Comparison of ENCODE assay signal across 11 mouse cellular contexts in the genomic region with DNA sequence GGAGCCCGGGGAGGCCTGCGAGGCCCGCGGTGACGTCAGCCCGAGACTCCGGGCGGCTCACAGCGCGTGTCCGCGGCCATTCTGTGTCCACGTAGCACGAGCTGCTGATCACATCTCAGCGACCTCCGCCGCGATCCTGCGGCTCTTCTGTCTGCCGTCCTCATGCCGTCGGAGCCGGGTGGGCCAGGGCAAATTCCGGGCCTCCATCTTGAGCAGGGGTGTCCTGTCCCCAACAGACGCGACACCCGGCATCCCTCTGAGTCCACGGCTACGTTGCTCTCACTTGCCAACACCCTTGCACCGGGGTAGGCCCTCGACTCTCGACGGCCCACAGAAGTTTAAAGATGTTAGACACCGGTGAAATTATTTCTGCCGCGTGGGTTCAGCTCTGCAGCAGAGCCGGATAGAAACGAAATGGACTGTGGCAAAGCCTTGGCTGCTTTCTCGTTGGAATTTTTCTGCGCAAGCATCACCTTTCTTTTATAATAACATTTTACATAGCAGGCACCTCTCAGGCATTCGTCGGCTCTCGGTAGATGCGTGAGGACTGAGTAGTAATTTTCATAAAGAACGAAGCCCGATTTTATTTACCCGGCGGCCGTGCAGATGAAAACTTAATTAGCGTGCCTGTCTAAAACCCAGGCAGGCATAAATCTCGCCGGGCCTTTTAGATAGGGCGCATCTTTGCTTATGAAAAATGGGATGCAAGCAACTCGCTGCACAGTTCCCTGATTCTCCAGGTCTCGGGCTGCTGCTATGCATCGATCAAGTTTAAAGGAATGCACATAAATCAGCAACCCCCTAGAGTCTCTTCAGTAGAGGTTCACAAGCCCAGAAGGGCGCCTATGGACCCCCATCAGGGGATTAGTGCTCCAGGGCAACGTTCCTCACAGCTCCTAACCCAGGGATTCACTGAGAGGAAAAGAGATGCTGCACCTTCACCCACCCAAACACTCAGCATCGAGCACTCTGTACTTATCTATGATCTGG. TPM values are rescaled to one million over a fixed set of nuclear protein-coding genes. Genes with fewer than 3 reads are reported as not detected.
A peak's percentile ranks its signal among the peaks of the same experiment; 100 is the strongest.
DNase-seq lines count a peak whose midpoint lies in the region; ATAC-seq and TF ChIP-seq lines count a peak whose summit lies in the region.
"Had no signal": no experiment of that assay in that cellular context is flagged by ENCODE, and none has a peak within 500 bp of the region (broad histone marks: within the 10 kb centered on the region; RNA-seq: fewer than 3 reads in every experiment).

No protein-coding gene starts in this region.

- H3K9ac ChIP-seq in hindbrain, embryonic 14.5 days = no peak overlapping the region
- no peak overlapping the region for H3K9ac ChIP-seq in forebrain, embryonic 13.5 days

- H3K4me1 ChIP-seq in hindbrain, embryonic 10.5 days (replicated peaks) = peaks cover 4% of the 10 kb centered on the region; the same call in 1 of the 2 replicates
- H3K4me1 ChIP-seq in hindbrain, embryonic 14.5 days (replicated peaks; ENCODE audit: control insufficient read depth, insufficient read depth, low read length) = no peaks in the 10 kb centered on the region
- H3K4me1 ChIP-seq in forebrain, embryonic 13.5 days = 0 out of 2 replicates have a peak, but pooled peaks cover 3% of the 10 kb centered on the region

- 0 out of 2 replicates have a peak overlapping the region, but pooled peaks have one; percentile 13 for H3K4me3 ChIP-seq in hindbrain, embryonic 10.5 days
- H3K4me3 ChIP-seq in hindbrain, embryonic 14.5 days (replicated peaks; ENCODE audit: low read length) = no peak overlapping the region
- peak overlapping the region; percentile 19; the same call in 1 of the 2 replicates for H3K4me3 ChIP-seq in forebrain, embryonic 13.5 days
- H3K4me3 ChIP-seq in myocyte = peak overlapping the region; percentile 45

- peak; percentile 56 for DNase-seq in hindbrain, embryonic 10.5 days (ENCODE audit: low spot score)
- no peak for DNase-seq in hindbrain, embryonic 14.5 days (ENCODE audit: low spot score)
- no peak for DNase-seq in right cerebral cortex, postnatal 14 days
- DNase-seq in layer of hippocampus, adult 9-11 months = no peak
- no peak for DNase-seq in left cerebral cortex, adult 11 months (ENCODE audit: low spot score)
- DNase-seq: cerebellum, adult 8-10 months had no signal

- H3ac ChIP-seq in myocyte (ENCODE audit: control insufficient read depth, insufficient read length) = peak overlapping the region; percentile 35

- H3K27ac ChIP-seq in hindbrain, embryonic 10.5 days = no peak overlapping the region
- no peak overlapping the region for H3K27ac ChIP-seq in hindbrain, embryonic 14.5 days
- H3K27ac ChIP-seq in forebrain, embryonic 13.5 days = no peak overlapping the region

- H3K4me2 ChIP-seq in hindbrain, embryonic 14.5 days (replicated peaks) = no peak overlapping the region
- H3K4me2 ChIP-seq in forebrain, embryonic 13.5 days = peak overlapping the region; percentile 13; the same call in 1 of the 2 replicates
- peak overlapping the region; percentile 64 for H3K4me2 ChIP-seq in myocyte (ENCODE audit: low read depth)

- WGBS in hindbrain, embryonic 10.5 days = 2% methylated on average over 59 of the region's 59 CpGs
- 1% methylated on average over 59 of the region's 59 CpGs for WGBS in hindbrain, embryonic 14.5 days
- under 1% methylated on average over 59 of the region's 59 CpGs for WGBS in forebrain, embryonic 13.5 days

- peaks cover 100% of the 10 kb centered on the region for H3K27me3 ChIP-seq in hindbrain, embryonic 10.5 days (ENCODE audit: insufficient read depth, poor library complexity, severe bottlenecking)
- H3K27me3 ChIP-seq in hindbrain, embryonic 14.5 days (ENCODE audit: control insufficient read depth, insufficient read depth, low read length) = peaks cover 98% of the 10 kb centered on the region
- peaks cover 98% of the 10 kb centered on the region for H3K27me3 ChIP-seq in forebrain, embryonic 13.5 days
- no peaks in the 10 kb centered on the region for H3K27me3 ChIP-seq in myocyte (ENCODE audit: control insufficient read depth, insufficient read depth, insufficient read length)

- H3K79me2 ChIP-seq in myocyte (ENCODE audit: control insufficient read depth, insufficient read depth) = peaks cover 13% of the 10 kb centered on the region

- no peaks in the 10 kb centered on the region for H3K36me3 ChIP-seq in hindbrain, embryonic 10.5 days
- no peaks in the 10 kb centered on the region for H3K36me3 ChIP-seq in hindbrain, embryonic 14.5 days (replicated peaks; ENCODE audit: control insufficient read depth, insufficient read depth)
- H3K36me3 ChIP-seq in forebrain, embryonic 13.5 days (ENCODE audit: poor library complexity, severe bottlenecking) = no peaks in the 10 kb centered on the region
- no peaks in the 10 kb centered on the region for H3K36me3 ChIP-seq in myocyte (ENCODE audit: control insufficient read depth, insufficient read depth)

- H3K9me3 ChIP-seq in hindbrain, embryonic 10.5 days = no peaks in the 10 kb centered on the region
- H3K9me3 ChIP-seq in hindbrain, embryonic 14.5 days (ENCODE audit: control insufficient read depth, low read length) = no peaks in the 10 kb centered on the region
- H3K9me3 ChIP-seq in forebrain, embryonic 13.5 days (replicated peaks) = no peaks in the 10 kb centered on the region

- no peak for ATAC-seq in hindbrain, embryonic 14.5 days (ENCODE audit: low FRiP score)
- ATAC-seq in CD4-positive, CD25-positive, alpha-beta regulatory T cell, adult 4 months = peak; percentile 27
- ATAC-seq in forebrain, embryonic 13.5 days = no peak

- TF ChIP-seq POLR2A in myocyte (IDR thresholded peaks at IDR 0.05; ENCODE audit: insufficient read length, low read depth) = peak; percentile 79

TF ChIP-seq in myocyte, 11 proteins besides CTCF, POLR2A, EP300 and RAD21:
- TF ChIP-seq USF1 (IDR thresholded peaks at IDR 0.05; ENCODE audit: low read depth) (no peak), REST (IDR thresholded peaks at IDR 0.05; ENCODE audit: insufficient read depth, insufficient read length) (no peak), MAX (IDR thresholded peaks at IDR 0.05; ENCODE audit: low read depth) (no peak), SRF (IDR thresholded peaks at IDR 0.05; ENCODE audit: control insufficient read depth, insufficient read length, low read depth) (no peak), POLR2AphosphoS2 (IDR thresholded peaks at IDR 0.05; ENCODE audit: insufficient read length, low read depth) (peak; percentile 82)

RNA-seq across cellular contexts. Expression of a gene that starts 6.9 kb away (rescaled TPM):
- not detected in 2 replicates for polyA plus RNA-seq in hindbrain, embryonic 10.5 days (2016; fragmentation: Nextera tagmentation; extraction: Ambion mirVana)
- polyA plus RNA-seq in hindbrain, embryonic 14.5 days (2014; fragmentation: Nextera tagmentation; extraction: Ambion mirVana) = not detected in 2 replicates
- polyA plus RNA-seq in CD4-positive, CD25-positive, alpha-beta regulatory T cell, adult 4 months (2017; shearing (Covaris generic)) = not detected
- not detected in 2 replicates for polyA plus RNA-seq in forebrain, embryonic 13.5 days (2015; fragmentation: Nextera tagmentation; extraction: Ambion mirVana)
- polyA plus RNA-seq in myocyte (2012; fragmentation: generic; extraction: Trizol) = 0.72 TPM
- polyA plus RNA-seq: heart, embryonic 14.5 days; spleen, adult 2 months had no signal

RNA-seq across cellular contexts. Expression of a gene that starts 8.2 kb away (rescaled TPM):
- not detected in 2 replicates for polyA plus RNA-seq in hindbrain, embryonic 10.5 days (2016; fragmentation: Nextera tagmentation; extraction: Ambion mirVana)
- not detected in 2 replicates for polyA plus RNA-seq in hindbrain, embryonic 14.5 days (2014; fragmentation: Nextera tagmentation; extraction: Ambion mirVana)
- polyA plus RNA-seq in CD4-positive, CD25-positive, alpha-beta regulatory T cell, adult 4 months (2017; shearing (Covaris generic)) = not detected
- polyA plus RNA-seq in forebrain, embryonic 13.5 days (2015; fragmentation: Nextera tagmentation; extraction: Ambion mirVana) = 0.12 TPM in 1 of 2 replicates, not detected in the other
- 10.9 TPM for polyA plus RNA-seq in myocyte (2012; fragmentation: generic; extraction: Trizol)
- polyA plus RNA-seq: heart, embryonic 14.5 days; spleen, adult 2 months had no signal

RNA-seq across cellular contexts. Expression of a gene that starts 13.2 kb away (rescaled TPM):
- polyA plus RNA-seq in hindbrain, embryonic 10.5 days (2016; fragmentation: Nextera tagmentation; extraction: Ambion mirVana) = not detected in 2 replicates
- 0.37 TPM in 1 of 2 replicates, not detected in the other for polyA plus RNA-seq in hindbrain, embryonic 14.5 days (2014; fragmentation: Nextera tagmentation; extraction: Ambion mirVana)
- polyA plus RNA-seq in CD4-positive, CD25-positive, alpha-beta regulatory T cell, adult 4 months (2017; shearing (Covaris generic)) = not detected
- 0.09 TPM in 1 of 2 replicates, not detected in the other for polyA plus RNA-seq in forebrain, embryonic 13.5 days (2015; fragmentation: Nextera tagmentation; extraction: Ambion mirVana)
- polyA plus RNA-seq in myocyte (2012; fragmentation: generic; extraction: Trizol) = 15.8 TPM
- polyA plus RNA-seq: spleen, adult 2 months had no signal

RNA-seq across cellular contexts. Expression of a gene that starts 22.9 kb away (rescaled TPM):
- polyA plus RNA-seq in hindbrain, embryonic 10.5 days (2016; fragmentation: Nextera tagmentation; extraction: Ambion mirVana) = not detected in 2 replicates
- 1.5 and 2.0 TPM in 2 replicates for polyA plus RNA-seq in hindbrain, embryonic 14.5 days (2014; fragmentation: Nextera tagmentation; extraction: Ambion mirVana)
- polyA plus RNA-seq in CD4-positive, CD25-positive, alpha-beta regulatory T cell, adult 4 months (2017; shearing (Covaris generic)) = under 1 TPM in 1 of 2 experiments, not detected in 1; 0.17 TPM
- not detected in 2 replicates for polyA plus RNA-seq in forebrain, embryonic 13.5 days (2015; fragmentation: Nextera tagmentation; extraction: Ambion mirVana)
- polyA plus RNA-seq in myocyte (2012; fragmentation: generic; extraction: Trizol) = 17.7 TPM

RNA-seq across cellular contexts. Expression of a gene that starts 32.2 kb away (rescaled TPM):
- polyA plus RNA-seq in hindbrain, embryonic 10.5 days (2016; fragmentation: Nextera tagmentation; extraction: Ambion mirVana) = not detected in 2 replicates
- polyA plus RNA-seq in hindbrain, embryonic 14.5 days (2014; fragmentation: Nextera tagmentation; extraction: Ambion mirVana) = 18.7 and 25.2 TPM in 2 replicates
- polyA plus RNA-seq in CD4-positive, CD25-positive, alpha-beta regulatory T cell, adult 4 months (2017; shearing (Covaris generic)) = not detected
- not detected in 2 replicates for polyA plus RNA-seq in forebrain, embryonic 13.5 days (2015; fragmentation: Nextera tagmentation; extraction: Ambion mirVana)
- 11.9 TPM for polyA plus RNA-seq in myocyte (2012; fragmentation: generic; extraction: Trizol)

Comparison
In these comparisons a context has a peak if more than half of its experiments do, and no peak if none do; other contexts are left out.
1. RNA of a gene that starts 8.2 kb away (polyA plus RNA-seq): 10.9 TPM in myocyte (single experiment); 0.12 TPM in forebrain, embryonic 13.5 days, not detected in hindbrain, embryonic 10.5 days, not detected in hindbrain, embryonic 14.5 days and not detected in CD4-positive, CD25-positive, alpha-beta regulatory T cell, adult 4 months; every median in the first group is over 10 times any median in the second.
2. RNA of a gene that starts 13.2 kb away (polyA plus RNA-seq): 15.8 TPM in myocyte (single experiment); 0.37 TPM in hindbrain, embryonic 14.5 days, 0.09 TPM in forebrain, embryonic 13.5 days, not detected in hindbrain, embryonic 10.5 days and not detected in CD4-positive, CD25-positive, alpha-beta regulatory T cell, adult 4 months; every median in the first group is over 10 times any median in the second.